Mouse (Mus musculus) G1E (cell line): ENCODE measurements at regions not wholly inside any gene's neighbourhood (a gene's known extent, or its start where the extent isn't known, plus 50 kb on each side); places are given as distances from the start of the nearest gene placed in this dataset.

ENCODE experiments used
- CTCF ChIP-seq: IDR thresholded peaks from 2 replicates; pipeline ENCODE4 v1.5.1; 2012; ENCODE audit warnings: low read depth, low read length, inconsistent platforms, mixed read lengths
- TAL1 ChIP-seq: conservative IDR thresholded peaks from 2 replicates; pipeline ENCODE4 v1.6.1; 2012; ENCODE audit warnings: low read depth, low read length, inconsistent platforms, mixed read lengths

DNA sequence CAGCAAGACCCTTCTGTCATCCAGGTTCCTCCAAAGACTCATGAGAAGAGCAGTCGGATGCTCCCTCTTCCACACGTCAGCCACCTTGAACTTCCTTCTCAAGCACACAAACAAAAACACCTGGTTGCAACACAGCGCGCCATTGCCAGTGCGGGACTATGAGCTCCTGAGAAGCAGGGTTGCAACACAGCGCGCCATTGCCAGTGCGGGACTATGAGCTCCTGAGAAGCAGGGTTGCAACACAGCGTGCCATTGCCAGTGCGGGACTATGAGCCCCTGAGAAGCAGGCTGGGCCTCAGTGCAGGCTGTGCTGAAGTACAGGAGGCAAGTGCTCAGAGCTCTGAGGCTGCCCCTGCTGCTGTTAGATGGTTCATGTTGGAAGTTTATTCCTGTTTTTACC is 140.0 kb downstream of the Gm12728 start:
- no peak for TF ChIP-seq CTCF
- TF ChIP-seq TAL1, result no peak
